Mouse (Mus musculus) heart, embryonic 13.5 days (tissue): ENCODE data around the gene Capns2. TPM values are rescaled to one million over a fixed set of nuclear protein-coding genes. Genes with fewer than 3 reads are reported as not detected.
"Not testable (repeated sequence)": the region's sequence is repeated elsewhere in the genome, so short reads cannot be mapped to it uniquely, and the experiment has no call there.

Experiments
- ATAC-seq: fragments of 200-750 bp; cut with Nextera tagmentation; 2 replicates; pipeline ENCODE4 v1.8.0; 2017; ENCODE audit warnings: moderate TSS enrichment; ENCODE audit not compliant: insufficient number of reproducible peaks, low FRiP score, low TSS enrichment; ENCODE audit errors: extremely low read depth
- H3K27ac ChIP-seq: fragments of 300-500 bp; sonication (generic); replicated peaks from 2 replicates; pipeline ENCODE4 v1.5.1; 2015; ENCODE audit warnings: moderate library complexity, mild to moderate bottlenecking, inconsistent platforms
- H3K27me3 ChIP-seq: fragments of 300-500 bp; sonication (generic); replicated peaks from 2 replicates; pipeline ENCODE4 v1.6.1; 2015; ENCODE audit warnings: mild to moderate bottlenecking, inconsistent platforms
- H3K36me3 ChIP-seq: fragments of 300-500 bp; sonication (generic); 2 replicates; pipeline ENCODE4 v1.6.1; 2015; ENCODE audit warnings: mild to moderate bottlenecking, inconsistent platforms
- H3K4me1 ChIP-seq: fragments of 300-500 bp; sonication (generic); 2 replicates; pipeline ENCODE4 v1.6.1; 2015; ENCODE audit warnings: inconsistent platforms
- H3K4me2 ChIP-seq: fragments of 300-500 bp; sonication (generic); 2 replicates; pipeline ENCODE4 v1.6.1; 2015; ENCODE audit warnings: inconsistent platforms, mild to moderate bottlenecking, moderate library complexity
- H3K4me3 ChIP-seq: fragments of 300-500 bp; sonication (generic); 2 replicates; pipeline ENCODE4 v1.5.1; 2015; ENCODE audit warnings: moderate library complexity, mild to moderate bottlenecking, inconsistent platforms
- H3K9ac ChIP-seq: fragments of 300-500 bp; sonication (generic); 2 replicates; pipeline ENCODE4 v1.6.1; 2015; ENCODE audit warnings: inconsistent platforms, mild to moderate bottlenecking, moderate library complexity
- H3K9me3 ChIP-seq: fragments of 300-500 bp; sonication (generic); 2 replicates; pipeline ENCODE4 v1.6.1; 2016; ENCODE audit warnings: inconsistent platforms
- WGBS: fragments of 180-500 bp; shearing (Covaris S2); methylation state at CpG from one replicate; pipeline ENCODE4 v1.1.7; 2015; ENCODE audit warnings: mixed read lengths; 5-methylcytosine and 5-hydroxymethylcytosine counted together
- polyA plus RNA-seq: library from polyadenylated mRNA; unstranded; fragments of >200 nt; fragmentation: Nextera tagmentation; extraction: Ambion mirVana; gene quantifications from 2 replicates; pipeline ENCODE4 v1.2.1, GENCODE M21; 2015

The Capns2 gene
- polyA plus RNA-seq, 1 experiment from 2014 or later, result 0.29 TPM

DNA sequence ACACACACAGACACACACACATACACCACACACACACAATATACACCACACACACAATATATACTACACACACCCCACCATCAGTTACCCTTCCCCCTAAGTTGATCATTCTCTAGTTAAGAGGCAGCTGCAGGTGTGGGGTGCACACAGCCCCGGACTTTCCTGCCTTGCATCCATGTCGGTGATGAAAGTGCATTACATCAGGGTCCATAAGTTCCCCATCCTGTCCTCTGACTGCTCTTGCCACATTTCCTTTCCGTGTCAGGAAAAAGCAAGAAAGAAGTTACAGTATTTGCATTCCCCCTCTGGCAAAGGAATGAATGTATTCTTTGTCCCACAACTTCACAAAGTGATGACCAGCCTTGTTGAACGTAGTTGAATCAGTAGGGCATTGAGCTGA is 20.0 kb upstream of the Capns2 start:
- no peak for ATAC-seq
- Histone ChIP-seq H3K27me3 (no peaks in the 10 kb centered on the region), H3K4me1 (no peaks in the 10 kb centered on the region), H3K36me3 (peaks cover 9% of the 10 kb centered on the region), H3K9me3 (no peaks in the 10 kb centered on the region; the same call in 1 of the 2 replicates), H3K27ac (no peak overlapping the region), H3K9ac (no peak overlapping the region), H3K4me3 (no peak overlapping the region), H3K4me2 (no peak overlapping the region)
- 48% methylated on average over 4 of the region's 4 CpGs for WGBS

DNA sequence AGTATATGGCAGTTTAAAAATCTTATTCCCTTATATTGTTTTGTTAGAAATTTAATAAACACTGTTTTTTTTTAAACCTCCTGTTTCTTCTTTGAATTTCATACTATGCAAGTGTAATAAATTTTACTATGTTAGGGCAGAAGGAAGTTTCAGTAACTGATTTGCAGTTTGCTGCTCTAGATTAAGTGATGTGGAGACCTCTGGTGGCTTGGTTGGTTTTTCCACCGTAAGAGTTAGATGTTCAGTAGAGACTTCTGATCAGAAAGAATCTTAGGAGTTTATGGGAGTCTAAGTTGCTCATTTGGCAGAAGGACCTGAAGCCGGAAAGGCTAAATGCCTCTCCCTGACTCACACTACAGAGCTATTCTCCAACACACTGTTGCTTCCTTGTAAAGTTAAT is 17.4 kb upstream of the Capns2 start:
- 67% methylated on average over 2 of the region's 2 CpGs for WGBS
- Histone ChIP-seq H3K4me3 (no peak overlapping the region), H3K27me3 (no peaks in the 10 kb centered on the region), H3K9me3 (no peaks in the 10 kb centered on the region; the same call in 1 of the 2 replicates), H3K4me1 (no peaks in the 10 kb centered on the region), H3K4me2 (no peak overlapping the region), H3K9ac (no peak overlapping the region), H3K27ac (no peak overlapping the region), H3K36me3 (peaks cover 9% of the 10 kb centered on the region)
- ATAC-seq, result no peak

DNA sequence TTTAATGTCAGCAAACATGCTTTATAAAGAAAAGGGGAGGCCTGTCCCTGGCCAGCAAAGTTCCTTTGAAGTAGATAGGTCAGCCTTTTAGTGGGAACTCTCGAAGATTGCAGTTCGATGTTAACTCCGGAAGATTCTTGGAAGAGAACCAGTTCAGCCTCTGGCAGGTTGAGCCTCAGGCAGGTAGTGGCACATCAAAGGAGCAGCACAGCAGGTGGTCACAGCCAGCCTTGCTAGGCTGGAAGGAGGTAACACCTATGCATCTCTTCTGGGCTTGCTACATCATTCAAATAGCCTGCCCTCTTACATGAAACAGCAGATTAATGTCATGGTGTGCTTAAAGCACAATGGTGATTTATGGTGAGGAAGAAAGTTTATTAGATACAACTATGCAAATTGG is 9.0 kb upstream of the Capns2 start:
- not testable (repeated sequence) for H3K4me1 ChIP-seq, H3K4me2 ChIP-seq, H3K9ac ChIP-seq, H3K9me3 ChIP-seq, H3K36me3 ChIP-seq, ATAC-seq, H3K27me3 ChIP-seq, H3K4me3 ChIP-seq, H3K27ac ChIP-seq
- WGBS, result 50% methylated on average over 3 of the region's 3 CpGs

DNA sequence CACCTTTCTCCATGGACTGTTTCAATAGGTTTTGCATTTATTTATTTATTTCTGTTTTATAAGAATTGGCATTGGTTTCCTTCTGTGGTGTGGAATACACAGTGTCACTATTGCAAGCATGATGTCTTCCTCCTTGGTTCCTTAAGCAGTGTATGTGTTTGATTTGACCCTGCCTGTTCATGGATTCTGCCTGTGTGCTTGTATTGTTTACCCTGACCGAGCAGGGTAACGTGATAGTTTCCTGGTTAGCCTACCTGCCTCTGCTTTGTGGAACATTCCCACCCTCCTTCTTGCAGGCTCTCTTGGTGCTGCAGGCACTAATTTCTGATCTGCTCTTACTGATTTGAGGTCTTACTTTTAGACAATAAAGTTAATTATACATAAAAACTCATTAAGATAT is 7.3 kb upstream of the Capns2 start:
- Histone ChIP-seq H3K36me3 (no peaks in the 10 kb centered on the region), H3K4me3 (no peak overlapping the region), H3K9me3 (no peaks in the 10 kb centered on the region), H3K4me1 (0 out of 2 replicates have a peak, but pooled peaks cover 5% of the 10 kb centered on the region), H3K4me2 (no peak overlapping the region), H3K27me3 (no peaks in the 10 kb centered on the region), H3K27ac (no peak overlapping the region), H3K9ac (no peak overlapping the region)
- 63% methylated on average over 2 of the region's 2 CpGs for WGBS
- no peak for ATAC-seq

DNA sequence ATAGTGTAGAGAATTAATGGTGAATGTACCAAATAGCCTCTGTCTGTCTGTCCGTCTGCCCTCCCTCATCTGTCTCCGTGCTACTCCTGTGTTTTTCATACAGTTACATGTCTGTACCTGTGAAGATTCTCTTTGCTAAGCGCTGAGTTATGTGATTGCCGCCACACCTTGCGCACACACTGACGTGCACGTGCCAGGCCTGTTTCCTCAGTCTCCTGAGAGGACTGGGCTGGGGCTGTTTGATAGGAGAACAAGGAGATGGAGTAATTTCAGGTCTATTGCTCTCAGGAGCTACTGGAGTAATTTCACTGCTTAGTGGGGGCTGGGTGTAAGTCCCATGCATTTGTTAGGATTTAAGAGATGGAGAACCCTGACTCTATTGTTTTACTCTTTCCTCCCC is 6.2 kb upstream of the Capns2 start:
- no peaks in the 10 kb centered on the region for H3K9me3 ChIP-seq
- ATAC-seq, result no peak

DNA sequence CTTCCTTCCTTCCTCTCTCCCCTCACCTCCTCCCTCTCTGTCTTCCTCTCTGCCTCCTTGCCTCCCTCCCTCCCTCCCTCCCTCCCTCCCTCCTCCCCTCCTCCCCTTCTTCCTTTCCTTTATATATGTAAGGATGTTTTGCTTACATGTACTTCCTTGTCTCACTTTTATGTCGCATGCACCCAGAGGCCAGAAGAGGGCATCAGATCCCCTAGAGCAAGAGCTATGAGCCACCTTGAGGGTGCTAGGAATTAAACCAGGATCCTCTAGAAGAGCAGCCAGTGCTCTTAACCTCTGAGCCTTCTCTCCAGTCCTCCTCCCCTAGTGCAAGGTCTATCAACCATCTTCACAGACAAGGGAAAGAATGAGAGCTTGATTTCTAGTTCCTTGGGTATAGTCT is 5.2 kb upstream of the Capns2 start:
- ATAC-seq, result no peak
- WGBS, result 55% methylated on average over 1 of the region's 1 CpGs
- no peaks in the 10 kb centered on the region for H3K36me3 ChIP-seq
- no peak overlapping the region for H3K9ac ChIP-seq
- H3K4me2 ChIP-seq, result no peak overlapping the region
- 0 out of 2 replicates have a peak, but pooled peaks cover 5% of the 10 kb centered on the region for H3K4me1 ChIP-seq
- H3K9me3 ChIP-seq, result no peaks in the 10 kb centered on the region
- no peak overlapping the region for H3K4me3 ChIP-seq
- H3K27ac ChIP-seq, result peak overlapping the region; percentile 75
- no peaks in the 10 kb centered on the region for H3K27me3 ChIP-seq

More for the DNA sequence above, 6.2 kb upstream of the Capns2 start:
- Histone ChIP-seq H3K27ac (no peak overlapping the region), H3K4me1 (0 out of 2 replicates have a peak, but pooled peaks cover 5% of the 10 kb centered on the region), H3K4me3 (no peak overlapping the region), H3K36me3 (no peaks in the 10 kb centered on the region), H3K9ac (no peak overlapping the region), H3K4me2 (no peak overlapping the region), H3K27me3 (no peaks in the 10 kb centered on the region)
- 84% methylated on average over 7 of the region's 7 CpGs for WGBS

DNA sequence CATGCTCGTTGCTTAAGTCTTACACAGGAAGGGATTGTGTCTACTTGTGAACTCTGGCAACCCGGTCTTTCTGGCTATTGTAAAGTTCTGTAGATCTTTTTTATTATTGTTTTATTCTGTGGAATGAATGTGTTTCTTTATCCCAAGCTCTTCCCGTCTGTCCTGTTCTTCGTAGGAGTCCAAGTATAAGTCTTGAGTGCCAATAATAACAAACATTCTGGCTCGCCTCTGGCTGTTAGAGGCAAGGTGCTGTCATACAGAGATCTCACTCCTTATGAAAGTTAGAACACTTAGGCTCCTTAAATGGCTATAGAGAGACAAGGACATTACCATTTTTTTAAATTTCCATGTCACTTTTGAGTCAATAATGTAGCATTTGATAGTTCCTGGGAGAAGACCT is 4.6 kb upstream of the Capns2 start:
- Histone ChIP-seq H3K27ac (peak overlapping the region; percentile 75), H3K9ac (no peak overlapping the region), H3K4me2 (no peak overlapping the region), H3K4me3 (no peak overlapping the region), H3K36me3 (no peaks in the 10 kb centered on the region), H3K27me3 (no peaks in the 10 kb centered on the region), H3K4me1 (0 out of 2 replicates have a peak, but pooled peaks cover 5% of the 10 kb centered on the region), H3K9me3 (no peaks in the 10 kb centered on the region)
- WGBS, result 50% methylated on average over 5 of the region's 5 CpGs
- ATAC-seq, result no peak

DNA sequence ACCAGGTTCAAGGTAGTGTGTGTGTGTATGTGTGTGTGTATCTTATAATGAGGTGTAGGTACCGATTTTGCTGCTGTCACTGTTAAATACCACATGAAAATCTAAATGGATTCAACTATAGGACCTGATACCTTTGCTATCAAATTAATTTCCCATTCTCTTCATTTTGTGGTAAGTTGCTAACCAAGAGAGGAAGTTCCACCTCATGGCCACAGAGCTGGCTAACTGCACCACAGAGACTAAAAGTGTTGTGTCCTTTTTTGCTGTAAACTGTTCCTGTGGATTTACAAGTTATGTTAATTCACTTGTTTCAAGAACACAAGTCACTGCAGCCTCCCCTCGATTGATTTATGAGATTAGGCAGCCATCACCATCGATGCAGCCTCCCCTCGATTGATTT is 3.4 kb upstream of the Capns2 start:
- 0 out of 2 replicates have a peak, but pooled peaks cover 5% of the 10 kb centered on the region for H3K4me1 ChIP-seq
- no peaks in the 10 kb centered on the region for H3K27me3 ChIP-seq
- WGBS, result 79% methylated on average over 4 of the region's 4 CpGs
- no peak overlapping the region for H3K4me3 ChIP-seq
- H3K9me3 ChIP-seq, result no peaks in the 10 kb centered on the region
- no peak overlapping the region for H3K4me2 ChIP-seq
- no peaks in the 10 kb centered on the region for H3K36me3 ChIP-seq
- 0 out of 2 replicates have a peak overlapping the region, but pooled peaks have one; percentile 59 for H3K27ac ChIP-seq
- H3K9ac ChIP-seq, result no peak overlapping the region
- no peak for ATAC-seq

DNA sequence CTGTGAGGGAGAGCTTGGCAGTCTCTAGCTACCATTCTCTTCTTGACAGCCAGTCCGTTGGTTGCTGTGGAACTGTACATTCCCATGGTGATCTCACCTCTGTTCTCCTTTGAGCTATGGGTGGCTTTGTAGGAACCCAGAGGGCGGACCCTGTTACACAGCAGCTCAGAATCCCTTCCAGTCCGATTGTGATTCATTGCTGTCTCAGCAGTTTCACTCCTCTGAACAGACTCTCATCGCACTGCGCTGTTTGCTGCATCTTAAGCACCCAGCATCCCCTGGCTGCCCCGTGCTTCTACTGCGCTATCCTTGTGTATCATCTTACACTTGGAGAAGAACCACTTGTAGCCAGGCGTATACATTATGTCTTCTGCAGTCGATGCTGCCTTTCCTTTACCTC is 1.6 kb upstream of the Capns2 start:
- H3K9me3 ChIP-seq, result no peaks in the 10 kb centered on the region
- no peaks in the 10 kb centered on the region for H3K27me3 ChIP-seq
- no peak overlapping the region for H3K4me2 ChIP-seq
- no peak overlapping the region for H3K4me3 ChIP-seq
- H3K36me3 ChIP-seq, result no peaks in the 10 kb centered on the region
- 0 out of 2 replicates have a peak, but pooled peaks cover 5% of the 10 kb centered on the region for H3K4me1 ChIP-seq
- no peak overlapping the region for H3K9ac ChIP-seq
- WGBS, result 81% methylated on average over 9 of the region's 9 CpGs
- no peak for ATAC-seq
- H3K27ac ChIP-seq, result no peak overlapping the region

DNA sequence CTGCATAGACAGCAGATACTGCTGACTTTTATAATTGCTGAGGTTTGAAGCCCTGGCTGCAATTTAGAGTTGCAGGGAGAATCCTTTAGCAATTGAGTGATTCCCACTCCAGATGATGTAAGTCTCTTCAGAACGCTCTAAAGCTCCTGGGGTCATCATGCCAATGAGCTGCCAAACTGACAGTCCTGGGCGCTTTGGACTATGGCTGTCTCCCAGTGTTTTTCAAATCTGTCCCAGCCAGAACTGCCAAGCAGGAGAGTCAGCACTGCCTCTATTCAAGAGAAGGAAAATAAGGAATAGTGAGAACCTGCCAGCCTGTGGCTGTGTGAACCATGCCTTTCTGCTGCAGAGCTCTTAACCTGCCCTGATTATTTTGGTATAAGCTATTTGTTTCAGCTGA is 1.8 kb downstream of the Capns2 start:
- Histone ChIP-seq H3K36me3 (no peaks in the 10 kb centered on the region), H3K4me1 (no peaks in the 10 kb centered on the region), H3K9ac (no peak overlapping the region), H3K27me3 (no peaks in the 10 kb centered on the region), H3K4me3 (no peak overlapping the region), H3K27ac (no peak overlapping the region), H3K9me3 (no peaks in the 10 kb centered on the region), H3K4me2 (no peak overlapping the region)
- ATAC-seq, result no peak
- 69% methylated on average over 2 of the region's 2 CpGs for WGBS

DNA sequence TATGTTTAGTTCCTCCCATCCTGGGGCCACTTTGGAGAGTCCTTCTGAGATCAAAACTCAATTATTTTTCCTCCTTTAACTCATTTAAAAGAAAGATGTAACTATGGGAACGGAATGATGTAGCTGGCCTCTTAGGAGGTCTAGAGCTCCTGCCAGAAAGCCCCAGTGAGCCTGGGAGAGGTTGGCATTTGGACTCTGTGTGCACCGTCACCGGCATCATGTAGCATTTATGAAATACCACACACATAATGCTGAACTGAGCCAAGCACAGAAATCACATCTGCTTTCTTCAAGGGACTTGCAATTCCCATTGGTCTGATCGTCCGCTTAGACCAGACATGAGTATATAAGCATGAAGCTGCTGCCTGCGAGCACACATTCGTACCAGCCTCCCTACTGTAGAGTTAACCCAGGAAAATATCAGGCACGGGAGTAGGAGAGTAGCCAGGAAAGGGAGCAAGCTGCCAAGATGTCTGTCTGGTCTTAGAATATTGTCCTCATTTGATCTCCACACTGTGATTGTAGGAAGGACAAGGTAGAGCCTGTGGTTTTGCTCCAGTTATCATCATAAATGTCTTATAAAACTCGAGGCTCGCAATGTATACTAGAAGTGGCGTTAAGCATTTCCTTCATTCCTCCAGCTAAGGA is 2.4 kb downstream of the Capns2 start:
- no peaks in the 10 kb centered on the region for H3K4me1 ChIP-seq
- no peak overlapping the region for H3K4me3 ChIP-seq
- no peak overlapping the region for H3K9ac ChIP-seq
- no peaks in the 10 kb centered on the region for H3K27me3 ChIP-seq
- H3K36me3 ChIP-seq, result no peaks in the 10 kb centered on the region
- H3K9me3 ChIP-seq, result no peaks in the 10 kb centered on the region
- 79% methylated on average over 11 of the region's 11 CpGs for WGBS
- ATAC-seq, result no peak
- H3K4me2 ChIP-seq, result no peak overlapping the region
- H3K27ac ChIP-seq, result no peak overlapping the region

DNA sequence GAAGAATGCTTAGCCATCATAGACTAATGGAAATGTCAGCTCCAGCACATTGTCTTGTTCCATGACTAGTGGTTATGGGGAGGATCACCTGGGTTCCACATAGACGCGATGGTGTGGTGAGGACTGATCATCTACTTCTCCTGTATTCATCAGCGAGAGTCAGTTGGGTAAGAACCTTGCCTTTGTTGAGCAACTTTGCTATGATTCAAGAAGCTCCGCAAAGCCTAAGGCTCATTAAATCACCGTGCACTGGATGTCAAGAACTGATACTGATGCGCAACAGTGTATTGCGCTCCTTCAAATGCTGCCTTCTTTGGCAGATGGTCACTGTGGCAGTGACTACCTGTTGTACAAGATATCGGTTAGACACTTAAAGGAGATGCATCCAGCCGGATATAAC is 5.3 kb downstream of the Capns2 start:
- Histone ChIP-seq H3K4me3 (no peak overlapping the region), H3K9me3 (no peaks in the 10 kb centered on the region), H3K27me3 (no peaks in the 10 kb centered on the region), H3K4me2 (no peak overlapping the region), H3K27ac (no peak overlapping the region), H3K9ac (no peak overlapping the region), H3K4me1 (no peaks in the 10 kb centered on the region), H3K36me3 (no peaks in the 10 kb centered on the region)
- no peak for ATAC-seq
- WGBS, result 89% methylated on average over 9 of the region's 9 CpGs
